Mouse (Mus musculus): ENCODE measurements around the gene Plekhn1. TPM values are rescaled to one million over a fixed set of nuclear protein-coding genes. Genes with fewer than 3 reads are reported as not detected.

Plekhn1 gene
- 54.7 and 62.7 TPM in 2 replicates for polyA plus RNA-seq (2012; rRNA removed)

DNA sequence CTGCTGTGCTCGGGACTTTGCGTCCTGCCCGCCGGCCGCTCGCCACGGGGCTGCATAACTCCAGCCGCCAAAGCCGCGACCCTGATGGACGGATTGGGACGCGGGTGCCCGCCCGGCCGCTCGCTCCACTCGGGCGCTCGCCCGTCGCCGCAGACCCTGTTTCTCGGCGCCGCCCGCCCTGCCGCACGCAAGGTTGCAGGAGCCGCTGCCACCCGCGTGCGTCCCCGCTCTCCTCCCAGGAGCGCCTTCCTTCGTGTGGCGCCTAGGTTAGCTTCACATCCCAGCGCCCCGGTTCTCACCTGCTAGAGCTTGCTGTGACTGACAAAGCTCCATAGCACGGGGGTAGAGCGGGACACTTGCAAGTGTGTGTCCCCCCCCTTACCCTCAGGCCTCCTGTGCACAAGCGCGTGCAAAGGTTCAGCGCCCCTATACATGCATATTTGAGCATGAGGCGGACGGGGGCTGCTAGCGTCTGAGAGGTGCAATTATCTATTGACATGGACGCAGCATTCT, at the start of gene Plekhn1:
Gene Plekhn1 (minus strand): TSS at position 157 of the 513 bp plus-strand sequence.
- WGBS = 1% methylated on average over 28 of the region's 48 CpGs
- Histone ChIP-seq H3K27me3 (ENCODE audit: control insufficient read depth, insufficient read depth, low read length) (no peaks in the 10 kb centered on the region), H3K36me3 (ENCODE audit: control insufficient read depth, insufficient read depth, low read length) (peaks cover 27% of the 10 kb centered on the region), H3K27ac (ENCODE audit: insufficient read depth, low read length) (peak within 1 kb of the TSS; percentile 61), H3K4me1 (ENCODE audit: control insufficient read depth, insufficient read depth, insufficient read length) (peaks cover 11% of the 10 kb centered on the region), H3K4me3 (ENCODE audit: extremely low read depth, insufficient read depth, insufficient read length) (peak within 1 kb of the TSS; percentile 72)
- DNase-seq (ENCODE audit: low read depth in 1 of 2, low spot score in 2 of 2) = peak in 1 of 2 experiments; percentile 80
- TF ChIP-seq CTCF (IDR thresholded peaks at IDR 0.05; ENCODE audit: extremely low read depth, insufficient read depth, insufficient read length, insufficient replicate concordance) (no peak), POLR2A (IDR thresholded peaks at IDR 0.05; ENCODE audit: low read depth, low read length) (no peak)

DNA sequence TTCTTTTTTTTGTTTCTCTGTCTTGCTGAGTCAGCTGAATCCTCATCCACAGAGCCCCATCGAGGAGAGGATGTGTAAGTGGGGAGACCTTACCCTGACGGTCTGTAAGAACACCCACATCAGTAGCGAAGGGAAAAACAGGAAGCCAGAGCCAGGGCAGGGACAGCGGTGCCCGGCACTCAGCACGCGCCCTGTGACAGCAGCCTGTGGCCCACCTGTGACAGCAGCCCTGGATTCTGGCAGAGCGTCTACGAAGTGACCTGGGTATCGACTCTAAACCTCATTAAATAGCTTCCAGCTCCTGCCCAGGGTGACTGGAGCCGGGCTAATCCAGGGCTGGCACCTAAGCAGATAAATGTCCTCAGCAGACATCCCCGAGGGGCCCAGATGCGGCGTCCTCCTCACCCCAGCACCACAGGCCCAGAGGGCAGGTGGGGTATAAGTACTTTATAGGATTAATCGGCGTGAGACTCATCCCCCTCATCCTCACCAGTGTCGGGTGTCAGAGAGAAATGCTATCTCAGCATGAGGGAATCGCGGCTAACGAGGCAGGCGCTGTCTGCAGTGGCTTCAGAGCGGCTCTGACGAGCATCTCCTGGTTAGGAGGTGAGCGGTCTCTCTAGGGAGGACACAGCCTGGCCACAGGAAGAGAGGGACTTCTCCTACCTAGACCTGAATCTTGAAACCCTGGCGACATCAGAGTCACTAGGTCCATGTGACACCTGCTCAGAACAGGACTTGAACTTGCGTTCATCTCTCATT, 20.6 kb upstream of the Plekhn1 start, which contains the start of gene Samd11:
Gene Samd11 (minus strand): TSS at position 580 of the 762 bp plus-strand sequence.
- TF ChIP-seq POLR2A (IDR thresholded peaks at IDR 0.05; ENCODE audit: low read depth, low read length) = no peak
- TF ChIP-seq CTCF (IDR thresholded peaks at IDR 0.05; ENCODE audit: extremely low read depth, insufficient read depth, insufficient read length, insufficient replicate concordance) = no peak
- Histone ChIP-seq H3K4me3 (ENCODE audit: extremely low read depth, insufficient read depth, insufficient read length) (peak within 1 kb of the TSS; percentile 47), H3K27me3 (ENCODE audit: control insufficient read depth, insufficient read depth, low read length) (peaks cover 13% of the 10 kb centered on the region), H3K36me3 (ENCODE audit: control insufficient read depth, insufficient read depth, low read length) (no peaks in the 10 kb centered on the region), H3K4me1 (ENCODE audit: control insufficient read depth, insufficient read depth, insufficient read length) (peaks cover 12% of the 10 kb centered on the region), H3K27ac (ENCODE audit: insufficient read depth, low read length) (peak within 1 kb of the TSS; percentile 49; the same call in 1 of the 2 replicates)
- no peak for DNase-seq (ENCODE audit: low read depth in 1 of 2, low spot score in 2 of 2)
- WGBS = 7% methylated on average over 26 of the region's 26 CpGs

DNA sequence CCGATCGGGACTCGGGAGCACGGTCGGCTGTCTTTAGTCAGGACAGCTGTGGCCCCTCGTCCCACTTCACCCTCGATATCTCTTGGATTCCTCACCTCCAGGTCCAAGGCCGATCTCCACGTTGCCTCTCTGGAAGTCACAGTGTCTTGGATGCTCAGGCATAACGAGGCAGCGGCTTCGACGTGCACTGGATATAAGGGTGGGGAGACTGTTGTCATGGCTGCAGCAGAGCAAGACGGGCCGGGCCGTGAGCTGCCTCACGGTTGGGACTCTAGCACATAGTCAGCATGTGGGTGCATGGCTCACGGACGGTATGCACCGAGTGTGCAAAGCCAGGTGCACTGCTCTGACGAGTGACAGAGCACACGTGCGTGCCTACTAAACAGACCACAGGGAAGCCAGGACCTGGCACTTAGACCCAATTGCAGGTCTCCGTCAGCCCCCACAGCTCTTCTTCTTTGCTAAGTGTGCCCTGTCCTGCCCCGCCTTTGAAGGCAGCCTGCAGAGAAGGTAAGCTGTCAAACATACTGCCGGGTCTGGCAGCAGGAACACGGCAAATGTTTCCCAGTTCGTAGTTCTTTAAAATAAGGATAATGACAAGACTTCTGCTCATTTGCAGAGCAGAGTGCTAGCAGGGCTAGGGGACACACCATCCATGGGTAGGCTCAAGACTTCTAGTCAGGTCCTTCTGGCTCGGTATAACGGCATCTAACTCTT, 19.9 kb upstream of the Plekhn1 start:
- peak overlapping the region; percentile 47 for H3K4me3 ChIP-seq (ENCODE audit: extremely low read depth, insufficient read depth, insufficient read length)
- no peaks in the 10 kb centered on the region for H3K36me3 ChIP-seq (ENCODE audit: control insufficient read depth, insufficient read depth, low read length)
- H3K27me3 ChIP-seq (ENCODE audit: control insufficient read depth, insufficient read depth, low read length) = peaks cover 13% of the 10 kb centered on the region
- TF ChIP-seq CTCF (IDR thresholded peaks at IDR 0.05; ENCODE audit: extremely low read depth, insufficient read depth, insufficient read length, insufficient replicate concordance) (no peak), POLR2A (IDR thresholded peaks at IDR 0.05; ENCODE audit: low read depth, low read length) (no peak)
- peaks cover 12% of the 10 kb centered on the region for H3K4me1 ChIP-seq (ENCODE audit: control insufficient read depth, insufficient read depth, insufficient read length)
- peak overlapping the region; percentile 49; the same call in 1 of the 2 replicates for H3K27ac ChIP-seq (ENCODE audit: insufficient read depth, low read length)
- WGBS = 6% methylated on average over 26 of the region's 30 CpGs
- no peak for DNase-seq (ENCODE audit: low read depth in 1 of 2, low spot score in 2 of 2)

DNA sequence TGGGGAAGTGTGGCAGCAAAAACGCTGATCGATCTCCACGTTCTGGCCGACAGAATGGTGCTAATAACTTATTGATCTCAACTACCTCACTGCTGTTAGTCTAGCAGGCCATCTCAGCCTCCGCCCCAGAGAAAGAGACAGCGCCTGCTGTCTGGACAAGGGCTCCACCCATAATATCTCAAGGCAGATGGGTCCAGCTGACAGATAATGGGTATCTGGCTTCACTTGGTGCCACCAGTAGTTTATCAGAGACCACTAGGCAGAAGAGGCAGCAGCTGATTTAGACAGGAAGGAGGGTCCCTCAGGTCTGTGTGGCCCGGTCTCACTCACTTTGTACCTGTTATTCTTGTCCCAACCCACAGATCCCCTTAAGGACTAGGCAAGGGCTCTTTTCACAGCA, 18.4 kb upstream of the Plekhn1 start:
- H3K27ac ChIP-seq (ENCODE audit: insufficient read depth, low read length) = no peak overlapping the region; the same call in 1 of the 2 replicates
- H3K27me3 ChIP-seq (ENCODE audit: control insufficient read depth, insufficient read depth, low read length) = peaks cover 13% of the 10 kb centered on the region
- WGBS = 40% methylated on average over 7 of the region's 7 CpGs
- DNase-seq (ENCODE audit: low read depth in 1 of 2, low spot score in 2 of 2) = no peak
- H3K36me3 ChIP-seq (ENCODE audit: control insufficient read depth, insufficient read depth, low read length) = peaks cover 3% of the 10 kb centered on the region
- H3K4me3 ChIP-seq (ENCODE audit: extremely low read depth, insufficient read depth, insufficient read length) = no peak overlapping the region
- peaks cover 12% of the 10 kb centered on the region for H3K4me1 ChIP-seq (ENCODE audit: control insufficient read depth, insufficient read depth, insufficient read length)
- TF ChIP-seq CTCF (IDR thresholded peaks at IDR 0.05; ENCODE audit: extremely low read depth, insufficient read depth, insufficient read length, insufficient replicate concordance) = no peak

DNA sequence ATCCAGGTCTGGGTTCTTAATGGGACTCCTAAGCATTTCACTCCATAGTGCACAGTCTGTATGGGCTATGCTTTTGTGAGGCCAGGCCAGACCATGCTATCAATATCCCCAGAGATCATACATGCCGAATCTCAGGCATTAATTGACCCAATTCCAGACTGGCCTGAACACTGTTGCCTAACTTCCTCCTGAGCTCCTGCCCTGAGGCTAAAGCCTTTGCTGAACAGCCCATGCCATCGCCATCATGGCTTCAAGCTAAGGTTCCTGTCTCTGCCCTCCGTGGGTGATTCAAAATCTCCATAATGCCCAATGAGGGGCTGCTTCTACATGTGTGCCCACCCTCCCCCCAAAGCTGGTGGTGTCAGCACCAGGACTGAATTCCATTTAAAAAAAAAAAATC, 18.0 kb upstream of the Plekhn1 start:
- peaks cover 7% of the 10 kb centered on the region for H3K36me3 ChIP-seq (ENCODE audit: control insufficient read depth, insufficient read depth, low read length)
- H3K27ac ChIP-seq (ENCODE audit: insufficient read depth, low read length) = no peak overlapping the region
- TF ChIP-seq CTCF (IDR thresholded peaks at IDR 0.05; ENCODE audit: extremely low read depth, insufficient read depth, insufficient read length, insufficient replicate concordance) (no peak), POLR2A (IDR thresholded peaks at IDR 0.05; ENCODE audit: low read depth, low read length) (no peak)
- WGBS = 40% methylated on average over 3 of the region's 3 CpGs
- H3K4me3 ChIP-seq (ENCODE audit: extremely low read depth, insufficient read depth, insufficient read length) = no peak overlapping the region
- no peak for DNase-seq (ENCODE audit: low read depth in 1 of 2, low spot score in 2 of 2)
- H3K27me3 ChIP-seq (ENCODE audit: control insufficient read depth, insufficient read depth, low read length) = peaks cover 13% of the 10 kb centered on the region
- peaks cover 12% of the 10 kb centered on the region for H3K4me1 ChIP-seq (ENCODE audit: control insufficient read depth, insufficient read depth, insufficient read length)

DNA sequence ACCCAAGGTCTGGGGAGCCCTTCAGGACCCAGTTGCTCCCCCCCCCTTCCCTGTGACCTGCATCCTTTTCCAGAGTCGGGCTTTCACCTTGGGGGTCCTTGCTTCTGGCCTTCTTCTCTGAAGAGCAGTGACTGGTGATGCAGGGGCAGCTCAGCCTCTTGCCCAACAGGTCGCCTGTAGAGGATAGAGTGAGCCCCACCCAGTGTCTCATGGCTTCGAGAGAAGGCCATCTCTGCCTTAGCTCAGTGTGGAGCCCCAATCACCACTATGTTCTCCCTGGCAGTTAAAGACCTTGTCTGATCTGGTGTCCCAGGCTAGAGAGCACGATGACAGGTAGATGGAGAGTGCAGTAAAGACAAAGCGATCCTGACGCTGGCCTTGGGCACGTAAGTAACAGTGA, 17.5 kb upstream of the Plekhn1 start:
- H3K4me1 ChIP-seq (ENCODE audit: control insufficient read depth, insufficient read depth, insufficient read length) = peaks cover 12% of the 10 kb centered on the region

More for the DNA sequence above, 17.5 kb upstream of the Plekhn1 start:
- no peak overlapping the region for H3K4me3 ChIP-seq (ENCODE audit: extremely low read depth, insufficient read depth, insufficient read length)
- peaks cover 13% of the 10 kb centered on the region for H3K27me3 ChIP-seq (ENCODE audit: control insufficient read depth, insufficient read depth, low read length)
- H3K36me3 ChIP-seq (ENCODE audit: control insufficient read depth, insufficient read depth, low read length) = peaks cover 9% of the 10 kb centered on the region
- TF ChIP-seq CTCF (IDR thresholded peaks at IDR 0.05; ENCODE audit: extremely low read depth, insufficient read depth, insufficient read length, insufficient replicate concordance) = no peak
- TF ChIP-seq POLR2A (IDR thresholded peaks at IDR 0.05; ENCODE audit: low read depth, low read length) = no peak
- H3K27ac ChIP-seq (ENCODE audit: insufficient read depth, low read length) = peak overlapping the region; percentile 12; the same call in 1 of the 2 replicates
- 57% methylated on average over 7 of the region's 7 CpGs for WGBS
- no peak for DNase-seq (ENCODE audit: low read depth in 1 of 2, low spot score in 2 of 2)

All from spleen, adult 2 months (tissue).